Mouse (Mus musculus): ENCODE data around the gene Reep1. TPM values are rescaled to one million over a fixed set of nuclear protein-coding genes. Genes with fewer than 3 reads are reported as not detected.

The Reep1 gene
- polyA plus RNA-seq, 1 experiment, result not detected

DNA sequence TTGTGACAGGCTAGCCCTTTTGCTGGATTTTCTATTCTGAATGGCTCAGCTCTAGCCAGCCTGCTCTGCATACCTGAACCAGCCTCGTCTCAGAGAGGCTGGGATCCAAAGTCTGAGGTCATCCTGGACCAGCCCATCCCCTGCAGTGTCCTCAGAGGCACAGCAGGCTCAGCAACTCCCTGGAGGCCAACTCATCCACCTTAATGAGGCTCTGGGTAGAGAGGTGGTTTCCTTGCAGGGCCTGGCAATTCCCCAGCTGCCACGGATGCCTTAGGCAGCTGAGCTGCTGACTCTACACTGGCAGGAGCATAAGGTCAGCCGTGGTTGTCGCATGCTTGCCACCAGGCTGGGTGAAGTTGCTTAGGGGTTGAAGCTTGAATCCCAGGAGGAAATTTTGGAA lies 16.2 kb downstream of the Reep1 start:
- no peak for TF ChIP-seq GATA1 (IDR thresholded peaks at IDR 0.05; ENCODE audit: low read length)

DNA sequence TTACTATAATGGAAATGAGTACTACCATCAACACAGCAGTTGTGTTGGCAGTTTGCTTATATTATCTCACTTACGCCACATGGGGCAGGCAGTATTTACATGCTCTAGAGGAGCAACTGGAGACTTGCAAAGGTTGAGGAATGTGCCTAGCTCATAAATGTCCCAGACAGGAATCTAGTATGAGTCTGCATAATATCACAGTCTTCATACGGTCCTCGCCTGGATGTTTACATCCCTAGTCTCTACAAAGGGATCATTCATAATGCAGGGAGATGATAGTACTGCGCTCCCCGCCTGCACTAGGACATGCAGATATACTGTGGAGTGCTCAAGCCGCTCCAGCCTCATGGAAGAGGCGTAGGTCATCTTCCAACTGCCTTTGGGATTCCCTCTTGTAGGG lies 19.3 kb downstream of the Reep1 start:
- no peak for TF ChIP-seq GATA1 (IDR thresholded peaks at IDR 0.05; ENCODE audit: low read length)

DNA sequence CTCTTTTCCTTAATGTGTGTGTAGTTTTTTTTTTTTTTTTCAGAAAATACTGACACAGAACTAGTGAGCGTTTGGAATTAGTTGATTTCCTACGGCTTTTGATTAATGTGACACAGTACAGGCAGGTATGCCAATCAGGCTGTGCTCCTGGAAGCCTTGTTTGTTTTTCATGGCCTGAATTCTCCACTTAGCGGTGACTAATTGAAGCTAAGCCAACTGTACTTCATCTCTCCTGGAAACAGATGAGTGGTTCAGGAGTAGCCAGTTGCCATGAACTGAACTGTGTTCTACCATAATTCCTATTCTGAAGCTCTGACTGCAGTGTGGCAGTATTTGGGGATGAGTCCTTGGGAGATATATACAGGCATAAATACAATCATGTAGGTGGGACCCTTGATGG lies 20.9 kb downstream of the Reep1 start:
- TF ChIP-seq GATA1 (IDR thresholded peaks at IDR 0.05; ENCODE audit: low read length), result no peak

DNA sequence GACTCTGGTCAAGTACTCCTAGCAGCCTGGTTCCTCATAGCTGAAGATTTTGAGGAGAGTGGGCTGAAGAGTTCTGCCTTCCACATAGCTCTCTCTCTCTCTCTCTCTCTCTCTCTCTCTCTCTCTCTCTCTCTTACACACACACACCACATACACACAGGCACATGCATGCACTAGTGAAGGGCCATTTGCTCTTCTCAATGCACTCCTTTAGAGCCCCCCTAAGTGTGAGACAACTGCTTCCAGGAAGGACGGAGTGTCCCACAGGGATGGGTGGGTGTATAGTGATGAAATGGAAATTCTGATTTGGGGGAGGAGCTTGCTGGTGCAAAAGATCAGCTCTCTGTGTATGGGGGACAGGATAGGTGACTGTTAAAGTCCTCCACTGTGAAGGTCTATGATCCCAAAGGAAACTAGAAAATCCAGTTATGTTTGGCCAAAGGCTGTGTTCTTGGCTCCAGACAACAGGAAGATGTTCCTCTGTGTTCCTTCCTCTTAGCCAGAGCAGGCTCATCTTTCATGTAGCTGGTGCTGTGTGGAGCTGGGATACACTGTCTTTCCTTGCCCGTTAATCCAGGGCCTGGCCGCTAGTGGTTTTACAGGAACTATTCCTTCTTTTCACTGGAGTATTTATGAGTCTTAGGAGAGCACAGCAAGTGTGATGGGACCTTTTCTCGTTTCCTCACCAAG lies 27.7 kb downstream of the Reep1 start:
- no peak for TF ChIP-seq GATA1 (IDR thresholded peaks at IDR 0.05; ENCODE audit: low read length)

DNA sequence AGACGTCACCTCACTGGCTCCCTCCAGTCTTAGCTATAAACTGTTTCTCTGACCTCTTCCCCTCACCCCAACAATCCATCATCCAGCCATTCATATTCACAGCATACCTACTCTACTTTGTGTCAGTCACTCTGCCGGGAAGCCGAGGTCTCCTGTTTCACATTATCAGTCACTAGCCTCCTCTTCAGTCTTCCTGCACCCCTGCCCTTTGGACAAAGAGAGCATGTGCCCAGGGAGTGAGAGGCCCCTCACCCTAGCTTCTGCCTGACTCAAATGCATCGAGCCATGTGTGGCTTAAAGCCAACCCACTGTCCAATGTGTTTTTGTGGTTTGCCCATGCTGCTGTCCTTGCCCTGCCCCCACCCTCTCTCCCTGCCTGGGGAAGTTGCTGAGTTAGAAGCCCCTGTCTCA lies 28.2 kb downstream of the Reep1 start:
- TF ChIP-seq GATA1 (IDR thresholded peaks at IDR 0.05; ENCODE audit: low read length), result no peak

DNA sequence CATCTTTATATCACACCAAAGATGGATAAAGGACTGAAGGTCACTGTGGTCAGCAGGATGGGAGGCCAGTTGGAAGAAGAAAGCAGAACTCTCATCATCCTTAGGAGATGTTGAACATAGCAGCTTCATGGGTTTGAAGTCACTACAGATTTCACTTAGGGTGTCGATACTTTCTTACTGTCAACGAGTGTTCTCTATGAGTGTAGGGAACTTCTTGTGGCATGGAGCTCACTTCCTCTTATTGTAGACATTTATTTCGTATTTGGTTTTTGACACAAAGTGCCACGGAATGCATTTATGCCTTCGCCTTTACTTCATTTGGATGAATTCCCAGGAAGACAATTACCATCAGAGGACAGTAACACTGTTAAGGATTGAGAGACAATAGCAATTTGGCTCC lies 28.7 kb downstream of the Reep1 start:
- TF ChIP-seq GATA1 (IDR thresholded peaks at IDR 0.05; ENCODE audit: low read length), result no peak

DNA sequence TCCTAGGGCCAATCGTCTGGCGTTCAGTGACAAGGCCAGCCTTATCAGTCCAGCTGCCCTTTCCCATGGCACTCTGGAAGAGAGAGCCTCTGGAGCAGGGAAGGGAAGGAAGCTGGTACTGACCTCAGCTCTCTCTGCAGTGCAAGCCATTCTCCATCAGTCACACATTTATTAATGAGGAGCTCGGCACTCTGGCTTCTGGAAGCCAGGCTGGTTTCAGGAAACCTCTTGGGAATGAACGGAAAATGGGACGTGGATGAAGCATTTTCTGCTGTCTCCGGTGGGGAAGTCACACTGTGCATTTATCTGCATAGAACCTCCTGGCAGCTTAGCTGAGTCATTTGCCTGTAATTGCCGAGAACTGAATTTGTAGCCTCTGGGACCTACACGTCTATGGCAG lies 29.8 kb downstream of the Reep1 start:
- no peak for TF ChIP-seq GATA1 (IDR thresholded peaks at IDR 0.05; ENCODE audit: low read length)

DNA sequence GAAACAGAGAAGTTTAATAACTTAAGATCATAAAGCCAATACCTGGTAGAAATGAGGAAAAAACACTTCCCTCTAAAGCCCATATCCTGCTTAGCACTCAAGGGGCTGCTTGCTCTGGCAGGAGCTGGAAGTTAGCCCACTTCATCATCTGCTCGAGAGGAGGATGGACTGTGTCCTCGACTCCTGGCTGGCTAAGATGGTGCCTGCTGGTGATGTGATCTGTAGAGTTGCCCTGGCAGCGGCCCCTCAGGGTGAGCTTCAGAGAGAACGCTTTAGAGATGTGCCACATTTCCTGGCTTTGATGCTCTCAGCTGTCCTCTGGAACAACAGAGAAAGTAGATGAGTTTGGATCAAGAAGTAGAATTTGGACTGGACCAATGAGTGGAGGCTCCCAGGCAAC lies 31.2 kb downstream of the Reep1 start:
- no peak for TF ChIP-seq GATA1 (IDR thresholded peaks at IDR 0.05; ENCODE audit: low read length)

DNA sequence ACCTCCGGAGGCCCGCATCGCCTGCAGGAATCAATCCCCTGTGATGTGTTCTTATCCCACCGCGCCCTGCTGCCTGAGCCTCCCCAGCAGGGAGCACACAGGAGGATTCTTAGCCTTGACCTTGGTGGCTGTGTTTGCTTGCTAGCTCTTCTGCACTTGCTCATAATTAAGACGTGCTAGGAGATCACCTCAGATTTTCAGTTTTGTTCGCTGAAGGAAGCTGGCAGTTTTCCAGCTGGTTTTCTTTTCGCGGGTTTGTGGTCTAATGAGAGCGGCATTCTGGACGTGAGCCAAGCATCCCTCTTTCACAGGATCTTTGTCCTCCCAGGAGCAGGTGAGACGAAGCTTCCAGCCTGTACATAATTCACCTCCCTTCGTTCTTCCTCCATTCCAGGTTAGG lies 33.6 kb downstream of the Reep1 start:
- TF ChIP-seq GATA1 (IDR thresholded peaks at IDR 0.05; ENCODE audit: low read length), result no peak

DNA sequence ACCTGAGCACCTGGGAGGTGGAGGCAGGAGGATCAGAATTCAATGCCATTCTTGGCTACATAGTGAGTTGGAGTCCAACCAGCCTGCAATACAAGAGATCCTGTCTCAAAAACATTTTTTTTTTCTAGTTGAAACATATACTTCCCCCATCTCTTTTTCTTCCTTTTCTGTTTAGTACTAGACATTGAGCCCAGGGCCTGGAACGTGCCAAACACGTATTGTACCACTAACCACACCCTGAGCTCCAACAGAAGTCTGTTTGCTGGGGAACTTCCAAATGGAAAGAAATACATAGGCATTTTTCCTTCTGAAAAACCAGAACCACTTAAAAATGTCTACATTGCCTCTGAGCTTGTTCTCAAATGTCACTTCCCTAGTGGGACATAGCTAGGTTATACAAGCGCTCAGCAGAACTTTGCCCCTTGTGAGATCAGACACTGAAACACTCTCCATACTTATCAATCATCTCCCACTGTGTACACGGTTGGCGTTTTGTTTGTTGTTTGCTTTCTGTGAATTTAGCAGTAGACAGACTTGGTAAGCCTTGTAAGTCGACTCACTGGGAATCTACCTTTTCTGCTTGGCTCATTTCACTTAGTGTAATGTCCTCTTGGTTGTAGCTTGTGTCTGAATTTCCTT lies 34.8 kb downstream of the Reep1 start:
- no peak for TF ChIP-seq GATA1 (IDR thresholded peaks at IDR 0.05; ENCODE audit: low read length)

DNA sequence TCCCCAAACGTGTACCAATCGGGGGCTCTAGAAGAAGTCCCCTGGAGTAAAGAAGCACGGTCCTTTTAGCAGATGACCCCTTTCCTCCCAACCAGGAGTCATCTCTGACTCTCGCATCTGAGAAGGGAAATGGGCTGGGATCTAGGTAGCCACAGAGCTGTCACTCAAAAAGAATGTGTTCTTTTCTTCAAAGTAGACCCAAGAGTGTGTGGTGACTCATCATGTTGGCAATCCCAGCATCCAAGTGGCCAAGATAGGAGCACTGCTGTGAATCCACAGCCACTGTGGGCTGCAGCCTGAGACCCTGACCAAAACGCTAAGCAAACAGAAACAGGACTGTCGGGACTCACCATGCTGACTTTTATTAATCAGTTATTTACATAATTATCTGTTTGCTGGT lies 37.6 kb downstream of the Reep1 start:
- TF ChIP-seq GATA1 (IDR thresholded peaks at IDR 0.05; ENCODE audit: low read length), result no peak

DNA sequence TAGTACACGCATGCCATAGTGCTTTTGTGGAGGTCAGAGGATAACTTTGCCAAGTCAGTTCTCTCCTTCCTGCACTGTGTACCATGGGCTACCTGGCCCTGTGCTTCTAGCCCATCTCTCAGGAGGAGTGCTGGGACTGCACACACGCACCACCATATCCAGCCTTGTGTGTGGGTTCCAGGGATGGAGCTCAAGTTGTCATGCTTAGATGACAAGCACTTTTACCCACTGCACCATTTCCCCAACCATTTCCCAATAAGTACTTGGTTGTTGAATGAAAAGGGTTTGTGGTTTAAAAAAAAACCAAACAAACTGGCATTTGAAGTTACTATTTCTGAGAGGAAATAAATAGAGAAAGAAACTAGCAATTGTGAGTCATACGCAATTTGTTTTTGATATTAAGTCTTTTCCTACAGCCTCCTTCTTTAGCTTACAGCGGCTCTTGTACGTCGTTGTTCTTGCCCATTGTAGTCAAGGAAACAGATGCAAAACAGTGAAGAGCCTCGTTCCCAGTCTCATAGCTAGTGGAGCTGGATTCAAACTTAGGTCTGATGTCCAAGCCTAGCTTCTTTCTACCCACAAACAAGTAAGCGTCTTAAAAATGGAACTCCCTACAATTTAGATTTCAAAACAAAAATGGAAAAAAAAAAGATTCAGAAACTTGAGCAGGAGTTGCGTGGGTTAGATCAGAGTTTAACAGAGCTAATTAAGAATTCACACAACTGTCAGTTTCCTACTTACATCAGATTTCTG lies 38.3 kb downstream of the Reep1 start:
- TF ChIP-seq GATA1 (IDR thresholded peaks at IDR 0.05; ENCODE audit: low read length), result no peak

DNA sequence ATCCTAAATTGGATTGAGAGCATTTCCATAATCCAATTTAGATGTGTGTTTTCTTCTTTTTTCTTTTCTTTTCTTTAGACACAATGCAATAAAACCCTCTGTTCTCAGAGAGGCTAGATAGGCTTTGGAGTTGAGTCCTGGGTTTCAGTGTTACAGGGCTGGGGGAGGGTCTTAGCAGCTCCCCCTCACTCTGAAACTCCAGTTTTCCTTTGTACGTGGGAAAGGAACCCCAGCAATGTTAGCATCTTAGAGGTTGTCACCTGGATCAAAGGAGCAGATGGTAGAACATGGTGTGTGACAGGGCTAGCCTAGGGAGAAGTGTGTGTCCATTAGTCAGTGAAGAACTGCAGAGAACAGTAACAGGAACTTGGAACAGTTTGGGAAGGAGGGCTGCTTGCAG lies 38.9 kb downstream of the Reep1 start:
- TF ChIP-seq GATA1 (IDR thresholded peaks at IDR 0.05; ENCODE audit: low read length), result no peak

DNA sequence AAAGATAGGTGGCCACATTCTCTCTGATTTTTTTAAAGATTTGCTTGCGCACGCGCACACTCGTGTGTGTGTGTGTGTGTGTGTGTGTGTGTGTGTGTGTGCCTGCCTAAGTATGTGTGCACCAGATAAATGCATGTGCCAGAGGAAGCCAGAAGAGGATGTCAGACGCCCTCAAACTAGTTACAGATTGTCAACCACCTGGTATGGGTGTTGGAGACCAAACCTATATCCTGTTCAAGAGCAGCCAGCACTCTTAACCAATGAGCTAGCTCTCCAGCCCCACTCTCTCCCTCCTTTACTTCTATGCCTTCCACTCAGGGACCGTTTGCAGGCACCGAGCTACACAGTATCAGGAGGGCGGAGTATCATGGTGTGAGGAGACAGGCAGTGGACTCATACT lies 39.5 kb downstream of the Reep1 start:
- TF ChIP-seq GATA1 (IDR thresholded peaks at IDR 0.05; ENCODE audit: low read length), result no peak

DNA sequence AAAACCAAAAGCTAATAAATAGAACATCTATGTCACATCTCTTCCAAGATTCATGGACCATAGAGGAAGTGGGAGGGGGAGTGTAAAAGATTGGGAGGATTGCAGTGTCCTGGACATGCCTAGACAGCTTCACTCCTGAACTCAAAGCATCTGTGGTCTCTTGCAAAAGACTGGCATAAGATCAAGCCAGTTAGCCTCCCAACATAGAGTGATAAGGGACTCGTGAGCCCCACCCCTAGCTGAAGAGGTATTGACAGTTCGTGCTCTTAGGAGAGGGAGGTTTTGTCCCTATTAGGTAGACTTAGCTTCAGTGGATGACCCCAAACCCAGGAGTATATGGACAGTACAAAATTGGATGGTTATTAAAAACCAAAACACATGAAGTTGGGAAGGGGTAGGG lies 44.2 kb downstream of the Reep1 start:
- no peak for TF ChIP-seq GATA1 (IDR thresholded peaks at IDR 0.05; ENCODE audit: low read length)

DNA sequence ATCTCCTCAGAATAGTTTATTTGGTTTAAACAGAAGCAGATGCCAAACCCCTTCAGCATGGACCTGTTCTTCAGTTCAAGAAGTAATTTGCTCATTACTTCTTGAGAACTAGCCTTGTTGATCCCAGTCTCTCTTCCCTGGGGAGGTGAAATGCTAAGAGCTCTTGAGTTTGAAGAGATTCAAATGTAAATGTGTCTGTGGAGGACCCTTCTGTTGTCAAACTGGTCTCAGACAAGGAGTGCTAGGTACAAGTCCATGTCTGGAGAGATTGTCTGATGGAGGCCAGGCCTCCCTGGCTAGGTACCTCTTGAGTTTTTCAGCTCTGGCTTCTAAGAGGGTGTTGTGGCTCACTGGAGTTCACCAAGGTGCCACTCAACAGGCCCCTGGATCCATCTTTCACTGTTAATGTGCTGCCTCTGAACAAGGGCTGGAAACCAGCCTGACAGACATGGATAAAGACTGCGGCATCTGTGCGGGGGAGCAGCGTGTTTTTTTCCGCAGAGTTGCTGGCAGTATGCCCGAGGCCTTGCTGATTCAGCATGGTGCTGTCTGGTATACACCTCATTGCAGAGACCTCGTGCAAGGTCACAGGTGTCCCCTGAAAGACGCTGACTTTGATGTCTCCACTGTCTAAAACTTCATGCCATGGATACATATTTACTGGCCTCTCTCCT lies 45.6 kb downstream of the Reep1 start:
- TF ChIP-seq GATA1 (IDR thresholded peaks at IDR 0.05; ENCODE audit: low read length), result no peak
